Mouse (Mus musculus) left cerebral cortex, postnatal 4 days (tissue): Measurements from ENCODE around the gene A2m. TPM values are rescaled to one million over a fixed set of nuclear protein-coding genes. Genes with fewer than 3 reads are reported as not detected.

Experiments
- DNase-seq: peaks from one replicate; pipeline ENCODE4 v3.0.0-alpha.2; 2022
- intact Hi-C: fragments of 180-260 bp; cut with DNase I; formaldehyde crosslinking; loops from one replicate; pipeline ENCODE4 v1.15.1; 2025
- total RNA-seq, 2 experiments: library from RNA; stranded (reverse); gene quantifications; 2 replicates each; pipeline ENCODE4 v1.2.3; 2021

The A2m gene
- total RNA-seq = 1 to 10 TPM; 5.6 to 7.7 TPM

- no peak for DNase-seq
- intact Hi-C loops = no loop called here
These were observed at the start of gene A2m for GRCm38 (mm10) chr6:121635076-121635475. TSS of gene A2m (plus strand) at chr6:121635376.

DNA sequence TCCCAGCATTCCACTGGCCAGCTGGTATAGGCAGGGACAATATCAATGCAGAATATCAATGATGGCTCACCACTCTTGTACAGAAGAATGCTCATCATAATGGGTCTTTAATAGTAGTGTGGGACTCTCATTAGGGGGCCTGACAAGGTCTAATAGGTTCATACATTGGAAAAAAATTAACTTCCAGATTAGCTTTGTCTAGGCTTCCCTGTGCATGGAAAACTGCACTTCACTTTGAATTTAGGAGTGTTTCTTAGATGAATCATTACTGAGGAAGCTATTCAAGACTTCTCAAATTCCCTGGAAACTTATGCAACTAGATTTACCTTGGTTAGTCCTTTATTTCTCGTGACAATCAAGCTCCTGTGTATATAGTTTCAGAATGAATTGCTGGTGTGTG lies 45.0 kb upstream of the A2m start:
- intact Hi-C loops = no loop called here
- DNase-seq = no peak

- intact Hi-C loops = no loop called here
These were observed 34.2 kb upstream of the A2m start for GRCm38 (mm10) chr6:121600927-121601326.

DNA sequence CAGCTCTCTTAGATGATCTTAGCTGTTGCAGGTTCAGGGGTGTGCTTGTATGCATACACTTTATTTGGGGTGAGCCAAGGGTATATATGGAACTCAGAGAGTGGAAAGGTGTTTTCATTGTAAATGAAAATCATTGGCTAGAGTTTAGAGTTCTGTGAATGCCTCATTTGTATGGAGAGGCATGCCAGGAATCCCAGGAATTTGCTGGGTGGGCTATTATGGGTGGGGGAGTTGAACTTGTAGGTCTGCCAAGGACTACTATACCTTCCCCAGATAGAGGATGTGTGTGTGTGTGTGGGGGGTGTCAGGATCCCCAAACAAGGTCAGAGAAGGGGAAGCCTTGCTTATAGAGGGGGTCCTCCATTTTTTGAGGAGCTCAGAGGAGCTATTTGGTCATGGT lies 27.3 kb upstream of the A2m start:
- intact Hi-C loops = no loop called here
- no peak for DNase-seq

More at GRCm38 (mm10) chr6:121600927-121601326, 34.2 kb upstream of the A2m start:
- DNase-seq = no peak

DNA sequence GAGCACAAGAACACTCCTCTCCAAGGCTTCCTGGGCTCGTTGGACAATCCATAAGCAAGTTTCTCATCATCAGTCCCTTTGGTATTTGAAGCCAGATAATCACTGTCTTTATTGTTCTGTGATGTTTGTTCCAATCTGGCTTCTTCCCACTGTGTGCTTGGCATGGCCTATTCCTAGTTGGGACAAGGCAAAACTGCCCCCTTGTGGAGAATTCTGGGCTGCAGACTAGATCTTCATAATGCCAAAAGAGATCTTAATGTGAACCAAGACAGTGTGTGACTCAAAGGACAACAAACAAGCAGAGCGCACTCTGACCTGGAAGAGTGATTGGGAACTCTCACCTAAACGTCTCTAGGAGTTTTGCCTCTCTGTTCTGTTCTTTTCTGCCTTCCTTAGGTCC lies 23.4 kb upstream of the A2m start:
- intact Hi-C loops = no loop called here
- peak; percentile 48 for DNase-seq

GRCm38 (mm10) chr6:121617476-121617875 lies 17.7 kb upstream of the A2m start:
- DNase-seq = no peak
- intact Hi-C loops = no loop called here

- intact Hi-C loops = no loop called here
- no peak for DNase-seq
These were observed 12.7 kb upstream of the A2m start for GRCm38 (mm10) chr6:121622525-121622924.

DNA sequence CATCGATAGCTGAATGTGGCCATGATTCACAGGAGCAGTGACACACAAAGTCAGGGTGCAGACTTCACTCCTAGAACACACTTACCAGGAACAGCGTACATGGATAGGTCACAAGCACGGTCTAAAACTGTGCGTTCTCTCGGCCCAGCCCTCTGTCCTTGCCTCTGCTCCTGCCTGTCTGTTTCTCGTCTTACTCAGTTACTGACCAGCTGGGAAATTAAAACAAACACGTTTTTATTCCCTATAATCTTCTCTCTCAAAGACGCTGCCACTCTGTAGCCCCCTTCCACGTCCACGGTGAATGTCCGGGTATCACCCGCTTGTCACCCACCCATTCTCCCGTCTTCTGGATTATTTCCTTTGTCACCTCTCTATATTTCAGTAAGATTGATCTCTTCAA lies 656 bp upstream of the A2m start:
- intact Hi-C loops = no loop called here
- no peak for DNase-seq

GRCm38 (mm10) chr6:121635878-121636371 lies 749 bp downstream of the A2m start:
- peak; percentile 6 for DNase-seq
- intact Hi-C loops = no loop called here

DNA sequence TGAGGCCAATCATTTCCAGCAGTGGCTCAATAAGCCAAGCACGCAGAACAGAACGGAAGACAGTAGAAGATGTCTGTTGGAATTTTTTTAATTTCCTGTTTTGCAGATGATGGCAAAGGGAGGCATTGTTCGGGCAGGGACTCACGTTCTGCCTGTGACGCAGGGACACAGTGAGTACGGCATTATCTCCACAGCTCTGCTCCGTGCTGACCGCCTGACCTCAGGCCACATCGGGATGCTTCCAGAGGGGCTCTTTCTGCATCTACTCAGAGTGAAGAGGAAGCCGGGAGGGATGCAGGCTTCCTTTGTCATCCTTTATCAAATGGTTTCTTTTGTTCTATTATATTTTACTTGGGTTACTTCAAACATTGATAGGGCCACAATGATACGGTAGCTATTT lies 13.3 kb downstream of the A2m start:
- intact Hi-C loops = no loop called here
- DNase-seq = no peak

Other genes starting within 250 kb of the A2m start
- 10 to 100 TPM; 34.3 to 38.9 TPM for gene Iqsec3, start 161.7 kb upstream of the A2m start, total RNA-seq
- gene Gm7298, start 97.6 kb downstream of the A2m start, total RNA-seq = not detected
- not detected for gene Mug1, start 203.2 kb downstream of the A2m start, total RNA-seq